Mouse (Mus musculus) forebrain, embryonic 16.5 days (tissue): ENCODE measurements around the gene Atp1b2. TPM values are rescaled to one million over a fixed set of nuclear protein-coding genes. Genes with fewer than 3 reads are reported as not detected.

Experiments used
- ATAC-seq: fragments of 200-750 bp; cut with Nextera tagmentation; 2 replicates; pipeline ENCODE4 v1.8.0; 2017; ENCODE audit warnings: mild to moderate bottlenecking, moderate library complexity
- H3K27ac ChIP-seq: fragments of 300-500 bp; sonication (generic); 2 replicates; pipeline ENCODE4 v1.5.1; 2014; ENCODE audit warnings: low read length, control low read depth
- H3K27me3 ChIP-seq: fragments of 300-500 bp; sonication (generic); replicated peaks from 2 replicates; pipeline ENCODE4 v1.6.1; 2014; ENCODE audit warnings: low read length; ENCODE audit not compliant: control insufficient read depth, insufficient read depth
- H3K36me3 ChIP-seq: fragments of 300-500 bp; sonication (generic); 2 replicates; pipeline ENCODE4 v1.6.1; 2014; ENCODE audit not compliant: control insufficient read depth, insufficient read depth
- H3K4me1 ChIP-seq: fragments of 300-500 bp; sonication (generic); replicated peaks from 2 replicates; pipeline ENCODE4 v1.6.1; 2014; ENCODE audit warnings: low read length; ENCODE audit not compliant: control insufficient read depth, insufficient read depth
- H3K4me2 ChIP-seq: fragments of 300-500 bp; sonication (generic); 2 replicates; pipeline ENCODE4 v1.6.1; 2014; ENCODE audit warnings: mild to moderate bottlenecking, low read length, control low read depth
- H3K4me3 ChIP-seq: fragments of 300-500 bp; sonication (generic); replicated peaks from 2 replicates; pipeline ENCODE4 v1.5.1; 2014; ENCODE audit warnings: mild to moderate bottlenecking, low read length, control low read depth
- H3K9ac ChIP-seq: fragments of 300-500 bp; sonication (generic); replicated peaks from 2 replicates; pipeline ENCODE4 v1.6.1; 2014; ENCODE audit warnings: low read depth, low read length, control low read depth
- H3K9me3 ChIP-seq: fragments of 300-500 bp; sonication (generic); 2 replicates; pipeline ENCODE4 v1.6.1; 2016; ENCODE audit warnings: low read length; ENCODE audit not compliant: control insufficient read depth
- WGBS: fragments of 180-500 bp; shearing (Covaris S2); extraction: QIAGEN DNeasy Blood & Tissue Kit; methylation state at CpG from one replicate; pipeline ENCODE4 v1.1.7; 2014; 5-methylcytosine and 5-hydroxymethylcytosine counted together
- polyA plus RNA-seq: library from polyadenylated mRNA; unstranded; fragments of >200 nt; fragmentation: Nextera tagmentation; extraction: Ambion mirVana; gene quantifications from 2 replicates; pipeline ENCODE4 v1.2.1, GENCODE M21; 2015

Gene Atp1b2
- polyA plus RNA-seq, 1 experiment from 2014 or later: 33.8 TPM

GRCm38 (mm10) chr11:69610899-69611298 is 5.2 kb upstream of the Atp1b2 start:
- Histone ChIP-seq H3K36me3 (no peaks in the 10 kb centered on the region), H3K27me3 (no peaks in the 10 kb centered on the region), H3K9ac (no peak overlapping the region), H3K4me3 (no peak overlapping the region), H3K27ac (no peak overlapping the region), H3K4me2 (no peak overlapping the region), H3K4me1 (peaks cover 9% of the 10 kb centered on the region; the same call in 1 of the 2 replicates), H3K9me3 (no peaks in the 10 kb centered on the region)
- ATAC-seq: no peak
- 71% methylated on average over 4 of the region's 4 CpGs for WGBS

GRCm38 (mm10) chr11:69609416-69609815 is 3.7 kb upstream of the Atp1b2 start:
- no peaks in the 10 kb centered on the region for H3K9me3 ChIP-seq
- H3K4me3 ChIP-seq: no peak overlapping the region
- peaks cover 14% of the 10 kb centered on the region for H3K4me1 ChIP-seq
- H3K36me3 ChIP-seq: no peaks in the 10 kb centered on the region
- no peak for ATAC-seq
- no peak overlapping the region for H3K27ac ChIP-seq
- no peaks in the 10 kb centered on the region for H3K27me3 ChIP-seq
- 69% methylated on average over 7 of the region's 7 CpGs for WGBS
- H3K4me2 ChIP-seq: no peak overlapping the region
- H3K9ac ChIP-seq: no peak overlapping the region

GRCm38 (mm10) chr11:69608525-69608924 is 2.8 kb upstream of the Atp1b2 start:
- no peak for ATAC-seq
- 87% methylated on average over 3 of the region's 3 CpGs for WGBS
- H3K9ac ChIP-seq: no peak overlapping the region
- no peaks in the 10 kb centered on the region for H3K9me3 ChIP-seq
- no peak overlapping the region for H3K27ac ChIP-seq
- H3K27me3 ChIP-seq: no peaks in the 10 kb centered on the region
- no peak overlapping the region for H3K4me3 ChIP-seq
- H3K4me1 ChIP-seq: peaks cover 17% of the 10 kb centered on the region
- H3K36me3 ChIP-seq: no peaks in the 10 kb centered on the region
- H3K4me2 ChIP-seq: no peak overlapping the region

- H3K4me1 ChIP-seq: peaks cover 17% of the 10 kb centered on the region
- H3K9ac ChIP-seq: no peak overlapping the region
- 99% methylated on average over 2 of the region's 2 CpGs for WGBS
- peaks cover 3% of the 10 kb centered on the region; the same call in 1 of the 2 replicates for H3K36me3 ChIP-seq
- no peaks in the 10 kb centered on the region for H3K9me3 ChIP-seq
- no peak overlapping the region for H3K4me3 ChIP-seq
- H3K4me2 ChIP-seq: no peak overlapping the region
- H3K27ac ChIP-seq: no peak overlapping the region
- no peak for ATAC-seq
- H3K27me3 ChIP-seq: no peaks in the 10 kb centered on the region
These were observed 1.1 kb upstream of the Atp1b2 start for GRCm38 (mm10) chr11:69606832-69607231.

- peaks cover 17% of the 10 kb centered on the region for H3K4me1 ChIP-seq
- peak overlapping the region; percentile 80 for H3K4me3 ChIP-seq
- peak overlapping the region; percentile 28; the same call in 1 of the 2 replicates for H3K27ac ChIP-seq
These were observed 701 bp upstream of the Atp1b2 start for GRCm38 (mm10) chr11:69606491-69606795.

GRCm38 (mm10) chr11:69604795-69605664 is 712 bp downstream of the Atp1b2 start:
- Histone ChIP-seq H3K4me3 (peak overlapping the region; percentile 80), H3K36me3 (peaks cover 3% of the 10 kb centered on the region; the same call in 1 of the 2 replicates), H3K4me1 (peaks cover 23% of the 10 kb centered on the region), H3K9me3 (no peaks in the 10 kb centered on the region), H3K27ac (peak overlapping the region; percentile 65), H3K27me3 (no peaks in the 10 kb centered on the region), H3K9ac (peak overlapping the region; percentile 84), H3K4me2 (peak overlapping the region; percentile 99)
- ATAC-seq: peak; percentile 64
- under 1% methylated on average over 57 of the region's 73 CpGs for WGBS

More at GRCm38 (mm10) chr11:69606491-69606795, 701 bp upstream of the Atp1b2 start:
- peaks cover 3% of the 10 kb centered on the region; the same call in 1 of the 2 replicates for H3K36me3 ChIP-seq
- H3K27me3 ChIP-seq: no peaks in the 10 kb centered on the region
- 59% methylated on average over 2 of the region's 2 CpGs for WGBS
- peak overlapping the region; percentile 99 for H3K4me2 ChIP-seq
- ATAC-seq: no peak
- H3K9ac ChIP-seq: 0 out of 2 replicates have a peak overlapping the region, but pooled peaks have one; percentile 22
- H3K9me3 ChIP-seq: no peaks in the 10 kb centered on the region

- H3K27ac ChIP-seq: no peak overlapping the region; the same call in 1 of the 2 replicates
- WGBS: 49% methylated on average over 3 of the region's 3 CpGs
- no peak for ATAC-seq
These were observed 1.4 kb downstream of the Atp1b2 start for GRCm38 (mm10) chr11:69604347-69604746.

GRCm38 (mm10) chr11:69603516-69603915 is 2.2 kb downstream of the Atp1b2 start:
- Histone ChIP-seq H3K36me3 (peaks cover 3% of the 10 kb centered on the region; the same call in 1 of the 2 replicates), H3K9ac (no peak overlapping the region), H3K4me2 (no peak overlapping the region), H3K4me3 (no peak overlapping the region), H3K27ac (no peak overlapping the region), H3K4me1 (peaks cover 27% of the 10 kb centered on the region), H3K9me3 (no peaks in the 10 kb centered on the region), H3K27me3 (no peaks in the 10 kb centered on the region)
- no peak for ATAC-seq
- 85% methylated on average over 8 of the region's 8 CpGs for WGBS

More at GRCm38 (mm10) chr11:69604347-69604746, 1.4 kb downstream of the Atp1b2 start:
- Histone ChIP-seq H3K4me3 (peak overlapping the region; percentile 80), H3K9me3 (no peaks in the 10 kb centered on the region), H3K4me2 (peak overlapping the region; percentile 99), H3K4me1 (peaks cover 26% of the 10 kb centered on the region), H3K27me3 (no peaks in the 10 kb centered on the region), H3K9ac (peak overlapping the region; percentile 84), H3K36me3 (peaks cover 3% of the 10 kb centered on the region; the same call in 1 of the 2 replicates)

GRCm38 (mm10) chr11:69601768-69602167 is 4.0 kb downstream of the Atp1b2 start:
- peaks cover 27% of the 10 kb centered on the region for H3K4me1 ChIP-seq

More at GRCm38 (mm10) chr11:69601768-69602167, 4.0 kb downstream of the Atp1b2 start:
- Histone ChIP-seq H3K4me3 (no peak overlapping the region), H3K27me3 (no peaks in the 10 kb centered on the region), H3K36me3 (peaks cover 3% of the 10 kb centered on the region; the same call in 1 of the 2 replicates), H3K4me2 (no peak overlapping the region), H3K9ac (no peak overlapping the region), H3K9me3 (no peaks in the 10 kb centered on the region), H3K27ac (no peak overlapping the region)
- no peak for ATAC-seq
- 84% methylated on average over 3 of the region's 3 CpGs for WGBS
